Mouse (Mus musculus): Measurements from ENCODE around the gene Smoc2. TPM values are rescaled to one million over a fixed set of nuclear protein-coding genes. Genes with fewer than 3 reads are reported as not detected.

Smoc2 gene
- total and polyA plus RNA-seq, 2 experiments from 2014 or later: 4.5 to 5.2 TPM

DNA sequence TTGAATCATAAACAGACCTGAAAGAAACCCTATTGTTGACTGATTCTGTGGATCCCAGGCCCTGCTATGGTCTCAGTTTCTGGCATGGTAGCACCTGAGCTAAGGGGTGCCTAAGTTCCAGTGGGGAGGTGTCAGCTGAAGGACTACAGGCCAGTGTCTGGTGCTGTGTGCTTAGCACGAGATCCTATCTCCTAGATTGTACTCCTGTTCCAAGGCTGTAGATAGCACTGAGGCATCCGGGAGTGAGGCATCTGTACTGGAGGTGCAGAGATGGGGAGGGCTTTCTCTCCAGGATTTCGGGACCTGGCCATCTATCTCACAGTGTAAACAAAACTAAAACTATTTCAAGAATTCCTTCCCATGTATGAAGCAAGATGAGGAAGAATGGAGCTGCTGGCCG is 38.1 kb downstream of the Smoc2 start:
- Histone ChIP-seq H3K36me3 (ENCODE audit: insufficient read depth, low read length) (no peaks in the 10 kb centered on the region), H3K9me3 (ENCODE audit: low read length) (no peaks in the 10 kb centered on the region), H3K4me2 (ENCODE audit: low read depth, low read length, poor library complexity, severe bottlenecking) (no peak overlapping the region), H3K27ac (ENCODE audit: low read depth, low read length) (no peak overlapping the region), H3K9ac (replicated peaks; ENCODE audit: low read length, poor library complexity, severe bottlenecking) (no peak overlapping the region), H3K4me1 (ENCODE audit: insufficient read depth, low read length) (no peaks in the 10 kb centered on the region), H3K27me3 (ENCODE audit: insufficient read depth, low read length) (no peaks in the 10 kb centered on the region), H3K4me3 (ENCODE audit: low read depth, low read length) (no peak overlapping the region)
- 82% methylated on average over 4 of the region's 4 CpGs for WGBS
- no peak for TF ChIP-seq CTCF (IDR thresholded peaks at IDR 0.05)
- DNase-seq (ENCODE audit: low spot score): no peak
- ATAC-seq (ENCODE audit: low FRiP score): no peak

DNA sequence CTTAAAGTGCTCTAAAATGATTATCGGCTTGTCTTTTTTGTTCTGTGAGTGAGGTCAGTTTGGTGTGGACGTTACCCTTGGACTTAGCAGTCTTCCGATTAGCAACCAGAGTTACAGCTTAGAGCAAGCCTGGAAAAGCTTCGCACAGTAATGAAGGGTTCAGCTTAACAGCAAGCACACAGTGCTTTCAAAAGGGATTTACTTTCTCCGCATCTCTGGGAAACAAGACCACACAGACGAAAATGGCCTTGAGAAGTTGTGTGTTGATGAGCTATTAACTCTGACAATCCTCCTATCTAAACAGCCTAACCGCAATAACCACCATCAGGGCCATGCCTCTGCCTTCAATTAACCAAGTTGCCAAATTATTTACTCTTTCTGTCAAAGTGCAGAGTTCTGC is 46.9 kb downstream of the Smoc2 start:
- ATAC-seq (ENCODE audit: low FRiP score): no peak; the same call in 1 of the 2 replicates

DNA sequence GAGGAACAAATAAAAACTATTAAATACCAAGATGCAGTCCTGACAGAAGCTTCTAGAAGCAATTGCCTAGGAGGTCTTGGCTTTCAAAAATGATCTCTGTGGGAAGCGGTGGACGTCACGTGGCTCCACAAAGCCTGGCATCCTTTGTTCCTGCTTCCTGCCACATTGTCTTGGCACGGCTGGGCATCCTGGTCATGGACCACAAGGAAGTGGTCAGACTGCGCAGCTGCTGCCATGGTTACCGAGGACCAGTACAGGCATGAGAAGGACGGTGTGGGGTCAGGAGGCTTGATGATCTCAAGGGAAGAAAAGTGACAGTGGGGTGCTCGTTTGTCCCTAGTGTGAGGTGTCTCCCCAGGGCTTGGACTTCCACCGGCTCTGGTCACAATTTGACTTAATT is 48.7 kb downstream of the Smoc2 start:
- Histone ChIP-seq H3K4me2 (ENCODE audit: low read depth, low read length, poor library complexity, severe bottlenecking) (no peak overlapping the region), H3K4me3 (ENCODE audit: low read depth, low read length) (no peak overlapping the region), H3K36me3 (ENCODE audit: insufficient read depth, low read length) (no peaks in the 10 kb centered on the region), H3K9me3 (ENCODE audit: low read length) (no peaks in the 10 kb centered on the region), H3K4me1 (ENCODE audit: insufficient read depth, low read length) (no peaks in the 10 kb centered on the region), H3K27me3 (ENCODE audit: insufficient read depth, low read length) (no peaks in the 10 kb centered on the region), H3K27ac (ENCODE audit: low read depth, low read length) (no peak overlapping the region), H3K9ac (replicated peaks; ENCODE audit: low read length, poor library complexity, severe bottlenecking) (no peak overlapping the region)
- no peak for ATAC-seq (ENCODE audit: low FRiP score)
- peak; percentile 54 for DNase-seq (ENCODE audit: low spot score)
- TF ChIP-seq CTCF (IDR thresholded peaks at IDR 0.05): no peak
- 45% methylated on average over 9 of the region's 9 CpGs for WGBS

More for the DNA sequence above, 46.9 kb downstream of the Smoc2 start:
- Histone ChIP-seq H3K36me3 (ENCODE audit: insufficient read depth, low read length) (no peaks in the 10 kb centered on the region), H3K9ac (replicated peaks; ENCODE audit: low read length, poor library complexity, severe bottlenecking) (no peak overlapping the region), H3K4me3 (ENCODE audit: low read depth, low read length) (no peak overlapping the region), H3K4me2 (ENCODE audit: low read depth, low read length, poor library complexity, severe bottlenecking) (no peak overlapping the region), H3K9me3 (ENCODE audit: low read length) (no peaks in the 10 kb centered on the region), H3K4me1 (ENCODE audit: insufficient read depth, low read length) (no peaks in the 10 kb centered on the region), H3K27ac (ENCODE audit: low read depth, low read length) (no peak overlapping the region), H3K27me3 (ENCODE audit: insufficient read depth, low read length) (no peaks in the 10 kb centered on the region)
- WGBS: 43% methylated on average over 7 of the region's 7 CpGs
- TF ChIP-seq CTCF (IDR thresholded peaks at IDR 0.05): no peak
- no peak for DNase-seq (ENCODE audit: low spot score)

DNA sequence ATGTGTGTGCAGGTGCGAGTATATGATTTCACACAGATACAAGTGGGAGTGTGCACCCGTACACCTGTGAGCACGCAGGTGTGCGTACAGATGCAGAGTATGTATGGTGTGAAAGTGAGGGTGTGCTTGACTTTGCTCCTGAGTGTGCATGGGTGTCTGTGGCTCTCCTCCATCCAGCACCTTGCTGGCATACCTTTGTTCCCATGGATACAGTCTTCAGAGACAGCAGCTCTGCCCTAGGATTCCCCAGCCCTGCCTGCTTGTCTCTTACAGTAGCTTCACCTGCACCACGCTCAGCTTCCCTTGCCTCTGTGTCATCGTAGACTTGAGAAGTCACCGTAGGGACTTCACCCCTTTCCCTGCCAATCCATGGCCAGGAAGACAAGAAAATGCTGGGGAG is 51.2 kb downstream of the Smoc2 start:
- H3K4me3 ChIP-seq (ENCODE audit: low read depth, low read length): no peak overlapping the region
- no peaks in the 10 kb centered on the region for H3K9me3 ChIP-seq (ENCODE audit: low read length)
- no peak for TF ChIP-seq CTCF (IDR thresholded peaks at IDR 0.05)
- H3K4me2 ChIP-seq (ENCODE audit: low read depth, low read length, poor library complexity, severe bottlenecking): no peak overlapping the region
- no peaks in the 10 kb centered on the region for H3K27me3 ChIP-seq (ENCODE audit: insufficient read depth, low read length)
- DNase-seq (ENCODE audit: low spot score): peak; percentile 14
- no peak overlapping the region for H3K9ac ChIP-seq (replicated peaks; ENCODE audit: low read length, poor library complexity, severe bottlenecking)
- peak overlapping the region; percentile 38; the same call in 1 of the 2 replicates for H3K27ac ChIP-seq (ENCODE audit: low read depth, low read length)
- peak; percentile 50; the same call in 1 of the 2 replicates for ATAC-seq (ENCODE audit: low FRiP score)
- no peaks in the 10 kb centered on the region for H3K4me1 ChIP-seq (ENCODE audit: insufficient read depth, low read length)
- H3K36me3 ChIP-seq (ENCODE audit: insufficient read depth, low read length): no peaks in the 10 kb centered on the region
- WGBS: 89% methylated on average over 7 of the region's 7 CpGs

DNA sequence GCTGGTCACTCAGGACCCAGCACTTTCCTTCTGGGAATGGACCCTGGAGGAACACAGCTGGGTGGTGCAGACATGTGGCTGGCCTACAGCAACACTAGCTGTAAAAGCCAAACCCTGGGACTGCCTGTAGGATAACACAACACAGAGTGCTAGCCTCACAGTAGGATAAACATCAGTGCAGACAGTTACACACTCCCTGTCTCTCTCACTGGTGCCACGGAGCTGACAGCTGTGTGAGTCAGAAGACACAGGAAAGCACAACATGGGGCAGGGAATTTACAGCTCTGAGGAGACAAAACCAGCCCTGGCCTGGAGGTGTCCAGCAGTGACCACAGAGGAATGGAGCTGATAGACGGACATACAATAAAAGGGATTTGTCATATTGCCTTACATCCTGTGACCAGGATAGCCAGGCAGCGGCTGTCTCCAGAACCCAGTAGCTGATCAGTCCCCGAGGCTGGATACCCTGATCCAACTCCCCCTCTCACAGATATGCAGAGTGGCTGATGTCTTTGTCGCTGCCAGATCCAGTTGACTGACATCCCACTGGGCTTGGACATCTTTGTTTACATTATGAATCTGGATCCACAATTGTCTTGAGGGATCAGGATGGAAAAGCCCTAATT is 60.7 kb downstream of the Smoc2 start:
- Histone ChIP-seq H3K4me1 (ENCODE audit: insufficient read depth, low read length) (peaks cover 2% of the 10 kb centered on the region; the same call in 1 of the 2 replicates), H3K9me3 (ENCODE audit: low read length) (no peaks in the 10 kb centered on the region), H3K36me3 (ENCODE audit: insufficient read depth, low read length) (no peaks in the 10 kb centered on the region), H3K4me2 (ENCODE audit: low read depth, low read length, poor library complexity, severe bottlenecking) (no peak overlapping the region), H3K27ac (ENCODE audit: low read depth, low read length) (no peak overlapping the region), H3K27me3 (ENCODE audit: insufficient read depth, low read length) (no peaks in the 10 kb centered on the region), H3K4me3 (ENCODE audit: low read depth, low read length) (no peak overlapping the region), H3K9ac (replicated peaks; ENCODE audit: low read length, poor library complexity, severe bottlenecking) (no peak overlapping the region)
- ATAC-seq (ENCODE audit: low FRiP score) (no peak; the same call in 1 of the 2 replicates), DNase-seq (ENCODE audit: low spot score) (no peak)
- no peak for TF ChIP-seq CTCF (IDR thresholded peaks at IDR 0.05)
- WGBS: 19% methylated on average over 5 of the region's 5 CpGs

DNA sequence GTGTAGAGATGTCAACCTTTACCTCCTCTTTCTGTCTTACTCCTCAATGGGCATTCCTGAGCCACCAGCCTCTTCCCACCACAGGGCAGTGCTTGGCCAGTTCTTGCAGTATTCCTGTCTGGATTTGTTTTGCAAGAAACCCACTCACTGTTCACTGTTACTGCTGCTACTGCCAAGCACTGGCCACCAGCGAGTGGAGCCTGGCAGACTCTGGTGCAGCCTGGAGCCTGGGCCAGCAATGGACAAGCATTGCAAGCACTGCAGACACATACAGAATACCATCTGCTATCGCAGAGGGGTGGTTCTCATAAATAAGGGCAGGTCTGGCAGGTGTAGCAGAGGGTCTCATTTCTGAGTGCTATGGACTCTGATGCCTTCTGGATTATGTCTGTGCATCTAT is 61.4 kb downstream of the Smoc2 start:
- DNase-seq (ENCODE audit: low spot score): no peak
- WGBS: 80% methylated on average over 2 of the region's 2 CpGs
- no peak overlapping the region for H3K27ac ChIP-seq (ENCODE audit: low read depth, low read length)
- H3K9me3 ChIP-seq (ENCODE audit: low read length): no peaks in the 10 kb centered on the region
- TF ChIP-seq CTCF (IDR thresholded peaks at IDR 0.05): no peak
- H3K4me1 ChIP-seq (ENCODE audit: insufficient read depth, low read length): peaks cover 2% of the 10 kb centered on the region; the same call in 1 of the 2 replicates
- no peaks in the 10 kb centered on the region for H3K27me3 ChIP-seq (ENCODE audit: insufficient read depth, low read length)
- no peak overlapping the region for H3K4me3 ChIP-seq (ENCODE audit: low read depth, low read length)
- no peak for ATAC-seq (ENCODE audit: low FRiP score)
- H3K36me3 ChIP-seq (ENCODE audit: insufficient read depth, low read length): no peaks in the 10 kb centered on the region
- H3K9ac ChIP-seq (replicated peaks; ENCODE audit: low read length, poor library complexity, severe bottlenecking): no peak overlapping the region
- no peak overlapping the region for H3K4me2 ChIP-seq (ENCODE audit: low read depth, low read length, poor library complexity, severe bottlenecking)
